Mouse (Mus musculus) B cell, adult 2 months (primary cell): ENCODE data around the gene Tmem39b.

Experiments
- DNase-seq, 2 experiments: peaks; one replicate each; pipeline ENCODE4 v3.0.0; 2022

Gene Tmem39b

GRCm38 (mm10) chr4:129681837-129682236 lies 14.8 kb downstream of the Tmem39b start:
- no peak for DNase-seq

- DNase-seq = no peak
These were observed 23.7 kb downstream of the Tmem39b start for GRCm38 (mm10) chr4:129672878-129673449.

- DNase-seq = peak; percentile 80 to 82
These were observed 24.4 kb downstream of the Tmem39b start, which contains the start of gene Kpna6 for GRCm38 (mm10) chr4:129672083-129672877. Kpna6 (minus strand) TSS chr4:129672767.

- DNase-seq = peak; percentile 60 to 62
These were observed 25.1 kb downstream of the Tmem39b start for GRCm38 (mm10) chr4:129671491-129672082.

- no peak for DNase-seq
These were observed 34.3 kb downstream of the Tmem39b start for GRCm38 (mm10) chr4:129662255-129662813.

- no peak for DNase-seq
These were observed 35.1 kb downstream of the Tmem39b start for GRCm38 (mm10) chr4:129661584-129661983.

GRCm38 (mm10) chr4:129654770-129655169 lies 41.9 kb downstream of the Tmem39b start:
- no peak for DNase-seq

- no peak for DNase-seq
These were observed 46.3 kb downstream of the Tmem39b start for GRCm38 (mm10) chr4:129650359-129650758.

GRCm38 (mm10) chr4:129648656-129649055 lies 48.0 kb downstream of the Tmem39b start:
- no peak for DNase-seq

GRCm38 (mm10) chr4:129645204-129645603 lies 51.4 kb downstream of the Tmem39b start:
- no peak for DNase-seq

- DNase-seq = no peak
These were observed 54.9 kb downstream of the Tmem39b start for GRCm38 (mm10) chr4:129641756-129642155.

- peak; percentile 90 for DNase-seq
These were observed 55.8 kb downstream of the Tmem39b start, which contains the start of gene Txlna for GRCm38 (mm10) chr4:129640638-129641467. Txlna (minus strand) TSS chr4:129641065.

GRCm38 (mm10) chr4:129640101-129640637 lies 56.5 kb downstream of the Tmem39b start:
- peak in 1 of 2 experiments; percentile 7 for DNase-seq

- no peak for DNase-seq
These were observed 57.4 kb downstream of the Tmem39b start for GRCm38 (mm10) chr4:129639221-129639620.

- no peak for DNase-seq
These were observed 62.8 kb downstream of the Tmem39b start for GRCm38 (mm10) chr4:129633852-129634251.

GRCm38 (mm10) chr4:129631867-129632266 lies 64.8 kb downstream of the Tmem39b start:
- no peak for DNase-seq

GRCm38 (mm10) chr4:129630944-129631343 lies 65.7 kb downstream of the Tmem39b start:
- DNase-seq = no peak
